Mouse (Mus musculus) left cerebral cortex, adult 18-20 months (tissue): ENCODE measurements at regions not wholly inside any gene's neighbourhood (a gene's known extent, or its start where the extent isn't known, plus 50 kb on each side); places are given as distances from the start of the nearest gene placed in this dataset.

ENCODE experiments used
- DNase-seq, 2 experiments: peaks; one replicate each; pipeline ENCODE4 v3.0.0; 2021 to 2022; ENCODE audit warnings: low spot score in 2 of 2, mixed read lengths in 1 of 2

DNA sequence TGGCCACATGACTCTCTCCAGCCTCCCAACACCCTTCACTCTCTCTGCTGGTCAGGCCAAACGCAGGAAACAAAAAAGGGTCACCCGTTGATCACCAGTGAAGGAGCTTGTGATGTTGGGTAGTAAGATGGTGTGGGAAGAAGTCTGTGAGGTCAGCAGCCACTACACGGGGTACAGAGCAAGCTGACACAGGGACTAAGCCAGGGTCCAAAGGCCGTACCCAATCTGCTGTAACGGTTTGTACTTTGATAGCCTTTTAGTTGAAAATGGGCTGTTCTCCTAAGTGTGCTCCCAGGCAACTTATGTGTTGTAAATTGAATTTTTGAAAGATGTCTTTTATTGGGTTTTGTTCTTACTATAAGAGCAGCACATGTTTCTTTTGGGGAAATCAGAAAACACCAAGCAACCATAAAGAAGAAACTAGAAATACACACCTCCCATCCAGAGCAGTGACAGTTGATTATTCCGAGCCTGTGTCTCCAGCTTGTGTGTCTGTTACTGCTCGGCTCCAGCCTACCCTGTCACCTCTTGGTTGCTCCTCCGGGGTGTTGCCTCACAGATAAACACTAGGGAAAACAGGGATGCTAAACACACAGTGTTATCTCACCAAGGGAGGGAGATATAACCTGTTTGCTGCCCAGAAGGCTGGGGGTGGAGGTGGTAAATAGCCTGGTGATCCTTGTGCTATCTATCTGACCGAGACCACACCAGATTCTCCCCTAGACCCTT, 158.4 kb upstream of the Usp24 start:
- DNase-seq: no peak

- DNase-seq: no peak
Observed at GRCm38 (mm10) chr4:106161592-106161991, 154.4 kb upstream of the Usp24 start.

- no peak for DNase-seq
Observed at GRCm38 (mm10) chr4:106162551-106162950, 153.5 kb upstream of the Usp24 start.

GRCm38 (mm10) chr4:106163220-106163619, 152.8 kb upstream of the Usp24 start:
- DNase-seq: no peak

GRCm38 (mm10) chr4:106167716-106168115, 148.3 kb upstream of the Usp24 start:
- no peak for DNase-seq

DNA sequence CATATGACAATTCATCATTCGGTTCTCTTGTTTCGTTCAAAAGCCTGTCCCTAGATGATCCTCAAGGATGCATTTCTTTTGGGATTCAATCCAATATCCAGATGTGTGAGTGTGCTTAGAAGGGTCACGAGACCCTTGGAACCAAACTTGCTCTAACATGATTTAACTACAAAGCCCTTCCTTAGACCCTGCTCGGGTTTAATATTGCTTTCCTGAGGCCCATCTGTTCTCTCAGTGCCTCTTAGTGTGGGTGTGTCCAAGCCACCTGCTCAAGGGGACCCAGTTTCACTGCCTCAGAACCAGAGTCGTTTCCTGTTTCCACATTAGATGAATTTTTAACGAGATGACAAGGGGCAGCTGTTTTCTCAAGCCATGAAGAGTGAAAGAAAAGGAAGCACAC, 147.3 kb upstream of the Usp24 start:
- no peak for DNase-seq

GRCm38 (mm10) chr4:106169466-106169865, 146.5 kb upstream of the Usp24 start:
- no peak for DNase-seq

GRCm38 (mm10) chr4:106170731-106171130, 145.3 kb upstream of the Usp24 start:
- DNase-seq: no peak

- DNase-seq: peak in 1 of 2 experiments; percentile 29
Observed at GRCm38 (mm10) chr4:106175352-106175751, 140.7 kb upstream of the Usp24 start.

DNA sequence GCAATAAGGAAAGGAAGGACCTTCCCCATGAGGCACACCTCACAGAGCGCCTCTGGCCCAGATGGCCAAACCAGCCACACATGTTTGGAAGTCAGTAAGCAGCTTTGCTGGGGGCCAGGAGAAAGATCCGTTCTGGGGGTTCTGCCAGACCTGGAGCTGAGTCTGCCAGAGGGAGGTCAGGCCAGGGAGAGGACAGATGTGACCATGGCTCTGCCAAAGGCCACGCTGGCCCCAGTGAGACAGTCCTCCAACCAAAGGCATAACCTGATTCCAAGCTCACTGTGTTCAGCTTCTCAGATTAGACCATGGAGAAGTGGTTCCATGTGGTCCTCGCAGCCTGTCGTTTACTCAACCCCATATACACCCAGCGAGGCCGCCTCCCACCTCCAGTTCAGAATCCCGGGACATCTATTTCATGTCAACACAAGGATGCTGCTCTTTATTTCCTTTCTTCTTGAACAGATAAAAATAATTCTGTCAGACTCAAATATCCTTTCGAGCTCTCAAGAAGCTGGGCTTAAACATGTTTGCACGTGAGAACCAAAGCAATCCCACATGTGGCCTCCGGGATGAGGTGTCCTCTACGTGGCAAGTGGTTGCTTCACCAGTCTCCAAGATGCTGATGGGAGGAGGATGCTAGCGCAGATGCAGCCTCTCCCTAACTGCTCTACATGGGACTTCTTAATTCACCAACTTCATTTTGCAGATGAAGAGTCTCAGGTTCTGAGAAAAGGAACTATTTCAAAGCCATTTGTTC, 130.1 kb upstream of the Usp24 start:
- no peak for DNase-seq

GRCm38 (mm10) chr4:106186684-106187083, 129.3 kb upstream of the Usp24 start:
- DNase-seq: no peak

DNA sequence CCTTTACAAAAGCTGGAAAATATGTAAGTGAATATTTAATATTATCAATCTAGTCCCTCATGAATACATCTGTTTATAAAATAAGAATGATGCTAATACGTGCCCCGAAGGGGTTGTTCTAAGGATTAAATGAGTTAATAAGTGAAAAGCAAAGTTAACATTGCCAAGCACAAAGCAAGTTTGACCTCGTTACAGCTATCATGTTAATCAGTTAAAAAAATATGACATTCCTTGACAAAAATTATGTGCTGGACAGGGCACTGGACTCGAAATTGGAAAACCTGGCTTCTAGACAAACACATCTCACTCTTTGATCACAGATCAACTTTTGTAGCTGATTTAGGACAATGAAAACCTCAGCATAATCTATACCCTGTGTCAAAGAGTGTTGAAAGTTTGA, 125.8 kb upstream of the Usp24 start:
- DNase-seq: no peak

GRCm38 (mm10) chr4:106191331-106191730, 124.7 kb upstream of the Usp24 start:
- DNase-seq: no peak

DNA sequence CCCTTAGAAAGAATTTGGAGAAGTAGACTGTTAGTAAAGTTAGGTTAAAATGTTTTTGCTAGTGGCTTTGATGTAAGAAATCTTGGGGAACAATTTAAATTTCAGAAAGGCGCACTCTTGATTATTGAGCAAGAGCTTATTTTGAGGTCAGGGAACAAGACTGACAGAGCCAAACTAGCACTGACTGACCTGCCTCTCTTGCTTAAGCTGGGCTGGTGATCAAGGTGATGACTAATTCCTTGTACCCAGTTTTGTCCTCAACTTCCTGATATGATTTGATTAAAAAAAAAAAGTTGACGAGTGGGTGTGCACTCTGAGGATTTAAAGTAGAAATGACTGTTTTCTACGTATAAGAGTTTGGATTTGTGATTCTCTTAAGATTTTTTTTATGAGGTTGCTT, 124.2 kb upstream of the Usp24 start:
- DNase-seq: no peak

GRCm38 (mm10) chr4:106193204-106193945, 122.6 kb upstream of the Usp24 start:
- DNase-seq: no peak

DNA sequence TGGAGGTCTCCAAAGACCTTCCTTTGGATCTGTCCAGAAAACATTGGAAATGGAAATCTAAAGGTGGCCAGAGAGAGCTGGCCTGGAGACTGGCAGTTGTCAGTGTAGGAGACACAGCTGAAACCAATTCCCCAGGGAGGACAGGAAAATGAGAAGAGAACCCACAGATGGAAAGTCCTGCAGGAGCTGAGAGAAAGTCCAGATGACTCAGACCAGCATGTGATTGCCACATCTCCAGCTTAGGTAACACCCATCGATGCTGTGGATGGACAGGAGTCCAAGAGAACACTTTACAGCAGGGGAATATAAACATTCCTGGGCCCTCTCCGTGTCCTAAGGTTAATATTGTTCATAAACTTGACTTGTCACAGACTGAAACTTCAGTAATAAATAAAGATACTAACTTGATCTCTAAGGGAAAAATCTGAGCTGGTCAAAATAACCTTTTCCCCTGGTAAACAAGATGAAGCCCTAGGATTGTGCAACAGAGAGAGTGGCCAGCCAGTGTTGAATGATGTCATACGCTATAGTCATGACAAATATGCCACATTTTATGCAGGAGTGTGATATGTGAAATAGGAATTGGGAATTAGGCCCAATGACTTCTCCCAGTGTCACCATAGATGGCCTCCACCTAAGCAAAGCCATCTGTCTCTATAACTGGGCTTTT, 120.4 kb upstream of the Usp24 start:
- DNase-seq: no peak

DNA sequence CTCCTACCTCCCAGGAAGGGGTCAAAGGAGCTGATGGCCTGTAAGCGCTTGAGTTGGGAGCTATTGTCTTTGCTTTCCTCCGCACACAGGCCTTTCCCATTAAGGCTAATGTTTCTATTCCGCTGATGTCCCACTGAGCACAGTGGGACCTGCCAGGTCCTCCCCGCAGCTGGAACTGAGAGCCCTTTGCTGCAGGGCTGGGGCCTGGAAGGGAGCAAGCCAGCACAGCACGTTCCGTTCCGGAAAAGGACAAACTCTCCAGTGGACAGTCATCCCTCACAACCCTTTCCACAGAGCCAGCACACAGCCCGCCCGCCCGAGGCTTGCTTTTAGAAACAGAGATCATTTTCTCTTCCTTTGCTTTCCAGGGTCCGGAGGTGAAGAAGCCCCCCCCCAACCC, 116.2 kb upstream of the Usp24 start:
- peak; percentile 52 to 65 for DNase-seq

- DNase-seq: no peak
Observed at GRCm38 (mm10) chr4:106200241-106200640, 115.8 kb upstream of the Usp24 start.

- no peak for DNase-seq
Observed at GRCm38 (mm10) chr4:106202554-106202953, 113.5 kb upstream of the Usp24 start.

GRCm38 (mm10) chr4:106205200-106205599, 110.8 kb upstream of the Usp24 start:
- no peak for DNase-seq

DNA sequence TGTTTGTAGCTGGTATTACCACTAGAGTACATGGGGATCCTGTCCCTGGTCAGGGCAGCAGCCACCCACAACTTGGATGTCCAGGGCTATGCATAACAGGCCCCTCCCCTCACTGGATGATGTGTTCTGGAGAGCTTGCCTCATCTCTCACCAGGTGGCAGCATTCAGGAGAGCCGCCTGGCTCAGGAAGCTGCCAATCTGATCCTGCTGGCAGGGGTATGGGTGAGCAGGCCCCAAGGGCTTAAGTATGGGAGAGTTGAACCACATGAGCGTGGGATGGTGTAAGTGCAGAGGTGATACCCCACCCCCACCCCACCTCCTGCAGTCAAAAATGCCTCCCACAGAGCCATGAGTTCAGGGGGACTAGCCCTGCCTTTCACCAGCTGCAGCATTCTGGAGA, 110.0 kb upstream of the Usp24 start:
- DNase-seq: no peak

- no peak for DNase-seq
Observed at GRCm38 (mm10) chr4:106209465-106209864, 106.5 kb upstream of the Usp24 start.
